Mouse (Mus musculus): ENCODE results near the gene Gm28553. TPM values are rescaled to one million over a fixed set of nuclear protein-coding genes. Genes with fewer than 3 reads are reported as not detected.
"Not testable (repeated sequence)": the region's sequence is repeated elsewhere in the genome, so short reads cannot be mapped to it uniquely, and the experiment has no call there.

Gm28553 gene
- polyA plus RNA-seq (2012; rRNA removed) = not detected in 2 replicates

DNA sequence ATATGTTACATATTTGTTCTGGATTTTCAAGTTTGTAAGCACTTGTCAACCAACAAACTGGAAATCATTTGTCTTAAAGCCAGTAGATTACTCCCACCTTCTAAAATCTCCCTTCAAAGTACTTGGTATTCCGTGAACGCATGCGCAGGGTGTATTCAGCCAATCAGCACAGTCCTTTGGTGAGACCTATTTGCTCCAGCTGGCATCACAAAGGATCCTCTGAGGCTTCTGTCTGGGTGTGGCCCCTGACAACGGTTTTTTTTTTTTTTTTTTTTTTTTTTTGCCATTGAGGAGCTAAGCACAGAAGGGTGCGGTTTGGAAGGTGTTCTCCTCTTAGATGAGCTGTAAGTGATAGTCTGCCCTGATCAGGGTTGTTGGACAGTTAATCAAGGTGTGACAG lies at the start of gene Gm28553:
TSS of gene Gm28553 (plus strand) at position 301 of the 400 bp plus-strand sequence.
- not testable (repeated sequence) for DNase-seq (ENCODE audit: low read depth, low spot score)
- no CpG with 5 or more reads among the region's 5 CpGs for WGBS

Data from large intestine, adult 2 months (tissue).